Mouse (Mus musculus) MEL (cell line): ENCODE data around the gene Dcaf4. TPM values are rescaled to one million over a fixed set of nuclear protein-coding genes. Genes with fewer than 3 reads are reported as not detected.

Experiments used
- DNase-seq: peaks from one replicate; pipeline ENCODE4 v3.0.0; 2011; ENCODE audit warnings: low read depth, low spot score
- H3K27ac ChIP-seq: 2 replicates; pipeline ENCODE4 v1.5.1; 2012; ENCODE audit warnings: low read depth, mild to moderate bottlenecking, control low read depth, low read length, moderate library complexity; ENCODE audit not compliant: control insufficient read depth
- H3K27me3 ChIP-seq, 2 experiments: fragments of 150-350 bp in 1 of 2; sonication (generic) in 1 of 2; 2 replicates each; pipeline ENCODE4 v1.6.1; 2012; ENCODE audit warnings: low read length in 2 of 2, mild to moderate bottlenecking in 2 of 2, improper control_type of control experiment in 1 of 2, moderate library complexity in 1 of 2; ENCODE audit not compliant: insufficient read depth in 2 of 2, control insufficient read depth in 1 of 2
- H3K36me3 ChIP-seq, 2 experiments: 2 replicates each; pipeline ENCODE4 v1.6.1; 2012 to 2014; ENCODE audit warnings: low read length in 2 of 2, improper control_type of control experiment in 1 of 2, inconsistent platforms in 1 of 2, mild to moderate bottlenecking in 1 of 2; ENCODE audit not compliant: insufficient read depth in 2 of 2, control insufficient read depth in 1 of 2
- H3K4me1 ChIP-seq, 2 experiments: fragments of 150-350 bp in 1 of 2; sonication (generic) in 1 of 2; 2 replicates each; pipeline ENCODE4 v1.6.1; 2012; ENCODE audit warnings: low read length in 2 of 2, improper control_type of control experiment in 1 of 2, mild to moderate bottlenecking in 1 of 2; ENCODE audit not compliant: insufficient read depth in 2 of 2, control insufficient read depth in 1 of 2
- H3K4me3 ChIP-seq, 2 experiments: fragments of 150-350 bp in 1 of 2; sonication (generic) in 1 of 2; 2 replicates each; pipeline ENCODE4 v1.5.1; 2012; ENCODE audit warnings: low read depth in 2 of 2, low read length in 2 of 2, mild to moderate bottlenecking in 2 of 2, moderate library complexity in 2 of 2, control low read depth in 1 of 2, improper control_type of control experiment in 1 of 2; ENCODE audit not compliant: control insufficient read depth in 1 of 2, insufficient read depth in 1 of 2
- H3K79me2 ChIP-seq: 2 replicates; pipeline ENCODE4 v1.6.1; 2012; ENCODE audit warnings: mild to moderate bottlenecking, low read length, moderate library complexity; ENCODE audit not compliant: control insufficient read depth, poor library complexity, insufficient read depth
- H3K9ac ChIP-seq: 2 replicates; pipeline ENCODE4 v1.6.1; 2012; ENCODE audit warnings: low read depth, mild to moderate bottlenecking, control low read depth, low read length, moderate library complexity; ENCODE audit not compliant: control insufficient read depth, poor library complexity, severe bottlenecking
- H3K9me3 ChIP-seq: fragments of 150-350 bp; sonication (generic); replicated peaks from 2 replicates; pipeline ENCODE4 v1.6.1; 2012; ENCODE audit warnings: mild to moderate bottlenecking, low read length, improper control_type of control experiment, moderate library complexity; ENCODE audit not compliant: insufficient read depth
- CHD1 ChIP-seq: IDR thresholded peaks from 2 replicates; pipeline ENCODE4 v1.6.1; 2012; ENCODE audit warnings: low read depth, mild to moderate bottlenecking, inconsistent platforms, low read length, improper control_type of control experiment
- E2F4 ChIP-seq: IDR thresholded peaks from 2 replicates; pipeline ENCODE4 v1.6.1; 2011; ENCODE audit warnings: low read depth, low read length, improper control_type of control experiment, borderline replicate concordance
- ELF1 ChIP-seq: IDR thresholded peaks from 2 replicates; pipeline ENCODE4 v1.6.1; 2014; ENCODE audit warnings: low read depth, mild to moderate bottlenecking, inconsistent platforms, low read length, improper control_type of control experiment, moderate library complexity
- ETS1 ChIP-seq: IDR thresholded peaks from 2 replicates; pipeline ENCODE4 v1.6.1; 2012; ENCODE audit warnings: low read depth, mild to moderate bottlenecking, inconsistent platforms, low read length, improper control_type of control experiment, moderate library complexity
- GABPA ChIP-seq: IDR thresholded peaks from 2 replicates; pipeline ENCODE4 v1.6.1; 2012; ENCODE audit warnings: low read depth, mild to moderate bottlenecking, inconsistent platforms, low read length, improper control_type of control experiment, moderate library complexity
- MAX ChIP-seq: IDR thresholded peaks from 2 replicates; pipeline ENCODE4 v1.6.1; 2011; ENCODE audit warnings: low read length, improper control_type of control experiment
- MYC ChIP-seq: IDR thresholded peaks from 2 replicates; pipeline ENCODE4 v1.6.1; 2011; ENCODE audit warnings: low read depth, mild to moderate bottlenecking, low read length, improper control_type of control experiment, moderate library complexity
- NELFE ChIP-seq: IDR thresholded peaks from 2 replicates; pipeline ENCODE4 v1.6.1; 2011; ENCODE audit warnings: low read depth, low read length, improper control_type of control experiment
- NRF1 ChIP-seq: IDR thresholded peaks from 2 replicates; pipeline ENCODE4 v1.6.1; 2014; ENCODE audit warnings: low read depth, mild to moderate bottlenecking, inconsistent platforms, low read length, improper control_type of control experiment, moderate library complexity; ENCODE audit not compliant: poor library complexity, insufficient read depth, severe bottlenecking
- POLR2AphosphoS5 ChIP-seq: IDR thresholded peaks from 2 replicates; pipeline ENCODE4 v1.6.1; 2012; ENCODE audit warnings: low read depth, borderline replicate concordance, mild to moderate bottlenecking, inconsistent platforms, low read length, moderate library complexity, mixed read lengths
- RCOR1 ChIP-seq: IDR thresholded peaks from 2 replicates; pipeline ENCODE4 v1.6.1; 2012; ENCODE audit warnings: low read depth, mild to moderate bottlenecking, inconsistent platforms, low read length, improper control_type of control experiment
- SIN3A ChIP-seq: IDR thresholded peaks from 2 replicates; pipeline ENCODE4 v1.6.1; 2012; ENCODE audit warnings: low read length, improper control_type of control experiment, inconsistent platforms
- TAL1 ChIP-seq: IDR thresholded peaks from 2 replicates; pipeline ENCODE4 v1.6.1; 2012; ENCODE audit warnings: mild to moderate bottlenecking, inconsistent platforms, low read length, moderate library complexity, mixed read lengths
- USF1 ChIP-seq: IDR thresholded peaks from 2 replicates; pipeline ENCODE4 v1.6.1; 2014; ENCODE audit warnings: low read depth, mild to moderate bottlenecking, inconsistent platforms, low read length, improper control_type of control experiment, moderate library complexity
- USF2 ChIP-seq, 2 experiments: IDR thresholded peaks; 2 replicates each; pipeline ENCODE4 v1.6.1; 2011 to 2012; ENCODE audit warnings: improper control_type of control experiment in 2 of 2, low read length in 2 of 2, borderline replicate concordance in 1 of 2, inconsistent platforms in 1 of 2, low read depth in 1 of 2, mild to moderate bottlenecking in 1 of 2; ENCODE audit not compliant: insufficient read depth in 1 of 2
- ZMIZ1 ChIP-seq: IDR thresholded peaks from 2 replicates; pipeline ENCODE4 v1.6.1; 2012; ENCODE audit warnings: low read depth, mild to moderate bottlenecking, inconsistent platforms, low read length, improper control_type of control experiment, moderate library complexity
- polyA plus RNA-seq, 2 experiments: library from polyadenylated mRNA; stranded (reverse) in 1 of 2; unstranded in 1 of 2; fragments of >175 nt in 1 of 2; fragments of >200 nt in 1 of 2; gene quantifications; 2 replicates each; pipeline versions ENCODE4 v1.2.1 to v1.2.4; 2012; ENCODE audit warnings: low replicate concordance in 2 of 2, low read depth in 1 of 2; ENCODE audit not compliant: insufficient read length in 2 of 2, insufficient read depth in 1 of 2, missing spikeins in 1 of 2
- total RNA-seq: library from RNA; depleted of rRNA; stranded (reverse); fragments of 300-350 nt; gene quantifications from 2 replicates; pipeline ENCODE4 v1.2.3, GENCODE M21; 2012

The Dcaf4 gene
- total and polyA plus RNA-seq, 3 experiments, result 25.7 to 35.9 TPM; not detected in 1

GRCm38 (mm10) chr12:83531992-83532391, 11.7 kb downstream of the Dcaf4 start:
- Histone ChIP-seq H3K36me3 (no peaks in the 10 kb centered on the region; a peak in 2 of 4 replicates), H3K9ac (no peak overlapping the region), H3K27ac (no peak overlapping the region), H3K4me1 (no peaks in the 10 kb centered on the region), H3K4me3 (no peak overlapping the region), H3K27me3 (no peaks in the 10 kb centered on the region), H3K79me2 (no peaks in the 10 kb centered on the region), H3K9me3 (no peaks in the 10 kb centered on the region)
- DNase-seq, result no peak
- TF ChIP-seq RCOR1 (no peak), USF2 (IDR thresholded peaks at IDR 0.05; ENCODE audit: borderline replicate concordance in 1 of 2, insufficient read depth in 1 of 2, low read depth in 1 of 2, low read length in 2 of 2) (no peak), MYC (no peak), MAX (no peak), CHD1 (no peak), SIN3A (no peak), NRF1 (no peak), TAL1 (no peak)

- no peak overlapping the region for H3K9ac ChIP-seq
- H3K4me1 ChIP-seq, result no peaks in the 10 kb centered on the region
- no peak overlapping the region for H3K4me3 ChIP-seq
- H3K27ac ChIP-seq, result no peak overlapping the region
- DNase-seq, result no peak
- no peaks in the 10 kb centered on the region for H3K79me2 ChIP-seq
- no peaks in the 10 kb centered on the region for H3K9me3 ChIP-seq
- no peaks in the 10 kb centered on the region for H3K27me3 ChIP-seq
- H3K36me3 ChIP-seq, result no peaks in the 10 kb centered on the region; a peak in 2 of 4 replicates
- no peak for TF ChIP-seq GABPA
- TF ChIP-seq POLR2AphosphoS5, result no peak
- TF ChIP-seq ZMIZ1, result no peak
- no peak for TF ChIP-seq ELF1
Measured at GRCm38 (mm10) chr12:83532966-83533365, 12.7 kb downstream of the Dcaf4 start.

GRCm38 (mm10) chr12:83534190-83534589, 13.9 kb downstream of the Dcaf4 start:
- Histone ChIP-seq H3K36me3 (no peaks in the 10 kb centered on the region; a peak in 2 of 4 replicates), H3K27ac (no peak overlapping the region)
- no peak for TF ChIP-seq E2F4
- TF ChIP-seq ETS1, result no peak
- no peak for TF ChIP-seq USF1
- TF ChIP-seq MAX, result no peak
- no peak for TF ChIP-seq ZMIZ1
- TF ChIP-seq NELFE, result no peak
- TF ChIP-seq, all 39 proteins: peak for 0
- no peak for DNase-seq
- Histone ChIP-seq H3K79me2 (no peaks in the 10 kb centered on the region), H3K4me3 (no peak overlapping the region), H3K9ac (no peak overlapping the region), H3K4me1 (no peaks in the 10 kb centered on the region), H3K9me3 (no peaks in the 10 kb centered on the region), H3K27me3 (no peaks in the 10 kb centered on the region)
